Mouse (Mus musculus) hematopoietic multipotent progenitor cell, adult 10-12 weeks (in vitro differentiated cells): ENCODE results near the gene Fndc9. TPM values are rescaled to one million over a fixed set of nuclear protein-coding genes. Genes with fewer than 3 reads are reported as not detected.

Experiments used
- polyA plus RNA-seq: library from polyadenylated mRNA; stranded (reverse); fragments of >175 nt; gene quantifications from 2 replicates; pipeline ENCODE4 v1.2.3, GENCODE M21; 2012; ENCODE audit warnings: low replicate concordance

The Fndc9 gene
- not detected in 2 replicates for polyA plus RNA-seq

GRCm38 (mm10) chr11:46235334-46235733 is at the start of gene Fndc9:
Gene Fndc9, plus strand, starts transcription at chr11:46235531.

Other genes starting within 250 kb of the Fndc9 start
- 0.69 and 2.5 TPM in 2 replicates for gene Gm12166, start 183.2 kb upstream of the Fndc9 start, polyA plus RNA-seq
- 75.0 and 376 TPM in 2 replicates for gene Adam19, start 179.5 kb upstream of the Fndc9 start, polyA plus RNA-seq
- gene Nipal4, start 69.0 kb upstream of the Fndc9 start, polyA plus RNA-seq = 0.07 TPM in 1 of 2 replicates, not detected in the other
- 44.6 and 47.1 TPM in 2 replicates for gene Cyfip2, start 77.3 kb downstream of the Fndc9 start, polyA plus RNA-seq
- 4.5 and 17.7 TPM in 2 replicates for gene Itk, start 154.0 kb downstream of the Fndc9 start, polyA plus RNA-seq
- 1.0 and 2.1 TPM in 2 replicates for gene Fam71b, start 161.0 kb downstream of the Fndc9 start, polyA plus RNA-seq
- 88.2 and 214 TPM in 2 replicates for gene Med7, start 201.4 kb downstream of the Fndc9 start, polyA plus RNA-seq
- 0.77 and 0.97 TPM in 2 replicates for gene Havcr2, start 219.4 kb downstream of the Fndc9 start, polyA plus RNA-seq